Mouse (Mus musculus) heart, postnatal 14 days (tissue): ENCODE measurements around the gene Hint2. TPM values are rescaled to one million over a fixed set of nuclear protein-coding genes. Genes with fewer than 3 reads are reported as not detected.
A peak's percentile ranks its signal among the peaks of the same experiment; 100 is the strongest.

Experiments
- DNase-seq, 2 experiments: peaks; one replicate each; pipeline ENCODE4 v3.0.0; 2021 to 2022
- intact Hi-C: fragments of 180-260 bp; cut with DNase I; formaldehyde crosslinking; loops from one replicate; pipeline ENCODE4 v1.15.1; 2025
- total RNA-seq, 2 experiments: library from RNA; stranded (reverse); gene quantifications; 2 replicates each; pipeline ENCODE4 v1.2.3; 2021

Hint2 gene
- total RNA-seq, 2 experiments from 2014 or later, result 122 to 128 TPM

GRCm38 (mm10) chr4:43666412-43666811 is 10.1 kb upstream of the Hint2 start:
- intact Hi-C loops, result loop anchor here (2.0 to 5.0 kb wide), 4 partner anchors 36 to 224 kb away; partner anchors contain the start of genes Msmp, Npr2 and Tesk1
- DNase-seq, result no peak

- intact Hi-C loops, result no loop called here
- DNase-seq, result no peak
Measured at GRCm38 (mm10) chr4:43657146-43657545, 880 bp upstream of the Hint2 start.

GRCm38 (mm10) chr4:43655656-43656338 is 469 bp downstream of the Hint2 start:
- DNase-seq, result no peak

GRCm38 (mm10) chr4:43653161-43654015 is 2.9 kb downstream of the Hint2 start, which contains the start of gene Spag8:
TSS of gene Spag8 (minus strand) at chr4:43653594.
- intact Hi-C loops, result no loop called here

More at GRCm38 (mm10) chr4:43655656-43656338, 469 bp downstream of the Hint2 start:
- intact Hi-C loops, result no loop called here

GRCm38 (mm10) chr4:43652726-43653125 is 3.5 kb downstream of the Hint2 start:
- intact Hi-C loops, result no loop called here
- DNase-seq, result no peak

More at GRCm38 (mm10) chr4:43653161-43654015, 2.9 kb downstream of the Hint2 start, which contains the start of gene Spag8:
- peak in 1 of 2 experiments; percentile 25 for DNase-seq

- no peak for DNase-seq
- intact Hi-C loops, result no loop called here
Measured at GRCm38 (mm10) chr4:43649783-43650182, 6.5 kb downstream of the Hint2 start.

GRCm38 (mm10) chr4:43640491-43640890 is 15.8 kb downstream of the Hint2 start:
- intact Hi-C loops, result no loop called here
- DNase-seq, result no peak

GRCm38 (mm10) chr4:43640076-43640475 is 16.2 kb downstream of the Hint2 start:
- intact Hi-C loops, result no loop called here
- DNase-seq, result no peak

GRCm38 (mm10) chr4:43636751-43637150 is 19.5 kb downstream of the Hint2 start:
- no peak for DNase-seq

GRCm38 (mm10) chr4:43634621-43635374 is 21.5 kb downstream of the Hint2 start:
- intact Hi-C loops, result loop anchor here (5.0 to 10.0 kb wide), 2 partner anchors 57 to 230 kb away; partner anchors contain the start of genes Gba2 and Rgp1
- DNase-seq, result peak in 1 of 2 experiments; percentile 0

More at GRCm38 (mm10) chr4:43636751-43637150, 19.5 kb downstream of the Hint2 start:
- intact Hi-C loops, result loop anchor here (10.0 kb wide), 1 partner anchor 228 kb away; no protein-coding TSS in a partner anchor

- DNase-seq, result no peak
- intact Hi-C loops, result loop anchor here (5.0 to 10.0 kb wide), 2 partner anchors 56 to 231 kb away; partner anchors contain the start of genes Gba2 and Rgp1
Measured at GRCm38 (mm10) chr4:43633736-43634135, 22.5 kb downstream of the Hint2 start.

- intact Hi-C loops, result loop anchor here (5.0 to 10.0 kb wide), 2 partner anchors 56 to 232 kb away; partner anchors contain the start of genes Gba2 and Rgp1
- peak in 1 of 2 experiments; percentile 0 for DNase-seq
Measured at GRCm38 (mm10) chr4:43633296-43633695, 23.0 kb downstream of the Hint2 start.

- DNase-seq, result peak; percentile 33 to 40
Measured at GRCm38 (mm10) chr4:43631956-43632920, 24.0 kb downstream of the Hint2 start.

GRCm38 (mm10) chr4:43631046-43631955 is 25.0 kb downstream of the Hint2 start, which contains the start of gene Npr2:
TSS of gene Npr2 (plus strand) at chr4:43631935.
- DNase-seq, result peak; percentile 69 to 80
- intact Hi-C loops, result loop anchor here (2.0 to 10.0 kb wide), 3 partner anchors 36 to 234 kb away; partner anchors contain the start of genes Gba2 and Rgp1

More at GRCm38 (mm10) chr4:43631956-43632920, 24.0 kb downstream of the Hint2 start:
- intact Hi-C loops, result loop anchor here (2.0 to 10.0 kb wide), 3 partner anchors 35 to 233 kb away; partner anchors contain the start of genes Gba2 and Rgp1

- intact Hi-C loops, result loop anchor here (1.0 to 10.0 kb wide), 4 partner anchors 36 to 234 kb away; partner anchors contain the start of genes Gba2 and Rgp1
- no peak for DNase-seq
Measured at GRCm38 (mm10) chr4:43630671-43631045, 25.6 kb downstream of the Hint2 start.

- intact Hi-C loops, result loop anchor here (1.0 to 10.0 kb wide), 4 partner anchors 37 to 235 kb away; partner anchors contain the start of genes Gba2 and Rgp1
- peak; percentile 75 to 87 for DNase-seq
Measured at GRCm38 (mm10) chr4:43630030-43630581, 26.2 kb downstream of the Hint2 start.
